Mouse (Mus musculus) T-cell, adult 2 months (primary cell): ENCODE results near the gene Emid1.
A peak's percentile ranks its signal among the peaks of the same experiment; 100 is the strongest.

ENCODE experiments used
- DNase-seq: peaks from one replicate; pipeline ENCODE4 v3.0.0; 2022; ENCODE audit warnings: low spot score

The Emid1 gene

DNA sequence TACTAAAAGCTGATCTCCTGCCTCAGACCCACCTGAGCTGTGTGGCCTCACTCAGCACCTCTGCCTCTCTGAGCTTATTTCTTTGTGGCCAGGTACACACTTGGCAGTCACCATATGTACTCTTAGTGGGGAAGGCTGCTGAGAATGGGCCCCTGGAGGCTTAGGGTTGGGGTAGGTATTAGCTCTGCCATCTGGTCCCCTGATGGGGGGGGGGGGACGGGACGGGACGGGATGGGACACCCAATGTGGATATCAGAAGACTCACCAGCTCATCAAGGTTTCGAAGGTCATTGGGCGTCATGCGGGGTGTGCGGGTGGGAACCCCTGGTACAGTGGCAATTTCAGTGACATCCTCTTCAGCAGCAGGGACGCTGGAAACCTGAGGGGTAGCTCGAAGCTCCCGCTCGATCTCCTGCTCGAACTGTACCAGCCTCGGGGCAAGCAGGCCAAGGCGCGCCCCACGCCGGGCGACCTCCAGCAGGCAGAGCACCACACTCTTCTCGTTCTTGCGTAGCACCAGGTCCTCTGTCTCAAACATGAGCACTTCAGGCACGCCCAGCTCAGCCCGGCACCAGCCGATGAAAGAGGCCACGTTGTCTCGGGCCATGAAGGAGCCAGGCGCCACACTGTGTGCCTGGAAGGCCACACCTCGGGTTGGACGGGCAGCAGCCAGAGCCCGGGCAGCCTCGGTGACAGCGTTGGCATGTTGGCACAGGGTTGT, 88.3 kb downstream of the Emid1 start:
- DNase-seq = no peak

DNA sequence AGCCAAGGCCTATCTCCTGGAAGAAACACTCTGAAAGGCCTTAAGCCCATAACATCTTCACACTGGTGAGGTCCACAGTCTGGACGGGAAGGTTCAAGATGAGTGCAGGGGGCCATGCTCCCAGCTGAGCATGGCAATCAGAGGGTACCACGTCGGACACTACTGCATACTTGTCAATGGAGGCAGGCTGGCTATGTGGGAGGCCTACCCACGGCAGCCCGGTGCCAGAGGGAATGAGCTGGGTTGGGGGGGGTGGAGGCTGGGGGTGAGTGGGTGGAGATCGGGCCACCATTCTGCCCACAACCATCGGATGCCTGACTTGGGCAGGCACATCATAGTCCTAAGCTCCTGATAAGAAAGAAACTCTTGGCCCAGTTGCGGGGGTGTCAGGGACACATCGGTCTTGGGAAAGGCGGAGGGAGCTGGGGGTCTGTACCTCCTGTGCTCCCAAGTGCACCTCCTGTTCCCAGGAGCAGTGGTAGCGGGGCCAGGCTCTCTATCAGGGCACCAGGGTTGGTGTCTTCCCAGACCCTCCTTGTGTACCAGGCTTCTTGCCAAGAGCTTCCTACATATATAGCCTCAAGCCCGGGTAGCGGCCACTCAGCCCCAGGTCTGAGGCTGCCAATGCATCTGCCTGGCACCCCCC, 89.1 kb downstream of the Emid1 start:
- no peak for DNase-seq

DNA sequence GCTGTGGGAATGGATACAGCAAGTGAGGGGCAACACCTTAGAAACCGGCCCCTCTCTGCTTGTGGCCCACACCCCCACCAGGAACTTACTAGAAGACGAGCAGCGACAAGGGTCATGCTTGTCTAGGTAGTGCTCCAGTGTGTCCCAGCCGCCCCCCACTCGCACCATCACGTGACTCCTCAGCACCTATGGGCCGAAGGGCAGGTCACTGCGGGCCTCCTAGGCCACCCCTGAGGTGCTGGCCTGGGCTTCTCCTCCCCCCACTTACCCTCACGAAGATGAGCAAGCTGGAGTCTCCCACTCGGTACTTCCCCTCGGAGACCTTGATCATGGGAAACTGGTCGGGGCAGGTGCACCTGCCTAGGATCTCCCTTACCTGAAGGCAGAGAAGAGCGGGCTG, 89.7 kb downstream of the Emid1 start:
- no peak for DNase-seq

DNA sequence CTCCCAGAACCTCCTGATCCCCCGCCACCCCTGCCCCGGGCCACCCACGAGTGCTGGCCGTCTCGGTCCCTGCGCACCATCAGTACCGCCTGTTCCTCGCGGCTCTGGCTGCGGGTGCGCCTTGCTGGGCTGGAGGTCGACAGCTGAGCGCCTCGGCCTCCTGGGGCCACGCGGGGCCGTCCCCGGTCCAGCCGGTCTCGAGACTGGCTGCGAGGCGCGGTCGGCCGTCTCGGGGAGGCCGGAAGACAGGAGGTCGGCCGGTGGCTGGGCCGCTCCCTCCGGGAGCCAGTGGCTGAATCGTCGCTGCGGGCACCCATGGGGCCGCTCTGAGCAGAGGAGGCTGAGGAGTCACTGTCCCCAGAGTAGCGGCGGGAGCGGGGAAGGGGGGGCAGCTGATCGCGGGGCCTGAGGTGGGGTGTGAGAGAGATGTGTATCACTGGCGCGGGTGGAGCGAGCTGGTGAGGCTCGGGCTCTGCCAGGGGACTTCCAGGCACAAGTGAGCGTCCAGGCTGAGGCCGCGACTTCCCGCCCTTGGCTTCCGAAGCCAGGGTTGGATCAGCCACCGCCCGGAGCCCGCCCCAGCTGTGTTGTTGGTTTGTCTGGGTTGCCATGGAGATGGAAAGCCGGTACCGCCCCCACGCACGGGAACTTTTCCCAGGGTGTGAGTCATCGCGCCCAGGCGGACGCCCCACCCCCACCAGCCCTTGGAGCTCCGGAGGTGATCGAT, 90.5 kb downstream of the Emid1 start:
- DNase-seq = peak; percentile 70

DNA sequence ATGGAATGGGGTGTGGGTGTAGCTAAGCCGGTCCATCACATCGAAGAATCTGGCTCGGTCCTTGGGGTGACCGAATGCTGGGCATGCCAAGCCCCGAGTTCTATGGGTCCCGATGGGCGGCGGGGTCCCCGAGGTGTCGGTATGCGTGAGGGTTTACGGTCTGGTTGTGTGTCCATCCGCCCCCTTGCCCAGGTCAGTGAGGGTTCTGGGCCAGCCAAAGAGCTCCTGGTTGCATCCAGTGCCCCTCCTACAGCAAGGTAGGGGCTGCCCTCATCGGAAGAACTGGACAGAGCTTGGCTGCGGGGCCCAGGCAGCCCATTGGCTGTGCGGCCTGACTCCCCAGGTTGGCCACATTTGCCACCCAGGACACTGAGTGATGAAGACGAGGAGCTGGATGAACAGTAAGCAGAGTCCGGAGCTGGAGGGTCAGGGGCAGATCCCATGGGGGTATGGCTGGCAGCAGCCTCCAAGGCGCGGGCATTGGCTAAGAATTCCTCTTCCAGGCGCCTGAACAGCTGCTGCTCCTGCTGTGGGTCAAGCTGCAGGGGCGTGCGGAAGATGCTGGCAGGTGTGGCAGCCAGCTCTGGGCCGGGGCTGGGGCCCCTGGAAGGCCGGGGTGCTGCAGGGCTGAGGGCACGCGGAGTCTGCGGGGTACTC, 91.2 kb downstream of the Emid1 start:
- DNase-seq = no peak

DNA sequence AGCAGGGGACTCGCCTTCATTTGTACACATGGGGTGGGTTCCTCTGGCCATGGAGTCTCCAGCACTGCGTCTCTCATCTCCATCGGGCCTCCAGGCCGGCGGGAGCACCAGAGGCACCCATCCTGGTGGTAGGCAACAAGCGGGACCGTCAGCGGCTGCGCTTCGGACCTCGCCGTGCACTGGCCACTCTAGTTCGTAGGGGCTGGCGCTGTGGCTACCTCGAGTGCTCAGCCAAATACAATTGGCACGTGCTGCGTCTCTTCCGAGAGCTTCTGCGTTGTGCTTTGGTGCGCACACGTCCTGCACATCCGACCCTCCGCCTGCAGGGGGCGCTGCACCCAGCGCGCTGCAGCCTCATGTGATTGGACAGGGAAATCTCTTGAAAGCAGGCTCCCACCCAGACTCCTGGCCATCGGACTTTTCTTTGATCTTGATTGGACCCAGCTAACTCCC, 92.3 kb downstream of the Emid1 start:
- peak; percentile 43 for DNase-seq

DNA sequence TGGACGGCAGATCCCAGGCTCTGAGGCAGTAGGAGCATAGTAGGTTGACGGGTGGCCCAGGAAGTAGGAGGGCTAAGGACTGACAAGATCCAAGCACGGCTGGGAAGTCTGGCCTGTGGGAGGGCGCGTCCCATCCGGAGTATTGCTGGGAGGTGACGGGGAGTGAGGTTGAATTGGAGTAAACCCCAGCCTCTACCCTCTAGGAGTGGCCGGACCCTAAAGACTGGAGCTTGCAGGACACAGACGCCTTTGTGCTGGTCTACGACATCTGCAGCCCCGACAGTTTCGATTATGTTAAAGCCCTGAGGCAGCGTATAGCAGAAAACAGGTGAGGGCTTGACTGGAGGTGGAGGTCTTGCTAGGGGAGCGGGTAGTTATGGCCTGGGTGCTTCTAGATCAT, 92.8 kb downstream of the Emid1 start:
- DNase-seq = no peak

DNA sequence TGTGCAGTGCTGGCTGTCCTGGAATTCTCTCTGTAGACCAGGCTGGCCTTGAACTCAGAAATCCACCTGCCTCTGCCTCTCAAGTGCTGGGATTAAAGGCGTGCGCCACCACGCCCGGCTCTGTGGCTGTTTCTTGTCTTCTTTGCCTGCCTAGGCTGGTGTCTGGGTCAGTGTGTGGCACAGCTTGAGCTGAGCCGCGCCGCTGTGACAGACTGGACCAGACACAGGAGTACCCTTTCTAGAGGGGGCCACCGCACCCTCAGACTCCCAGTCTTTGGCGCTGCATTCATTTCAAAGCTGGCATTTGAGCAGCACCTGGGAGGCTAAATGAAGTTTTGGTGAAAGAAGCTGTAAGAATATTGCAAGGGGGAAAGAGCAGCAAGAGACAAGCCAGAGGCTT, 93.3 kb downstream of the Emid1 start:
- no peak for DNase-seq

DNA sequence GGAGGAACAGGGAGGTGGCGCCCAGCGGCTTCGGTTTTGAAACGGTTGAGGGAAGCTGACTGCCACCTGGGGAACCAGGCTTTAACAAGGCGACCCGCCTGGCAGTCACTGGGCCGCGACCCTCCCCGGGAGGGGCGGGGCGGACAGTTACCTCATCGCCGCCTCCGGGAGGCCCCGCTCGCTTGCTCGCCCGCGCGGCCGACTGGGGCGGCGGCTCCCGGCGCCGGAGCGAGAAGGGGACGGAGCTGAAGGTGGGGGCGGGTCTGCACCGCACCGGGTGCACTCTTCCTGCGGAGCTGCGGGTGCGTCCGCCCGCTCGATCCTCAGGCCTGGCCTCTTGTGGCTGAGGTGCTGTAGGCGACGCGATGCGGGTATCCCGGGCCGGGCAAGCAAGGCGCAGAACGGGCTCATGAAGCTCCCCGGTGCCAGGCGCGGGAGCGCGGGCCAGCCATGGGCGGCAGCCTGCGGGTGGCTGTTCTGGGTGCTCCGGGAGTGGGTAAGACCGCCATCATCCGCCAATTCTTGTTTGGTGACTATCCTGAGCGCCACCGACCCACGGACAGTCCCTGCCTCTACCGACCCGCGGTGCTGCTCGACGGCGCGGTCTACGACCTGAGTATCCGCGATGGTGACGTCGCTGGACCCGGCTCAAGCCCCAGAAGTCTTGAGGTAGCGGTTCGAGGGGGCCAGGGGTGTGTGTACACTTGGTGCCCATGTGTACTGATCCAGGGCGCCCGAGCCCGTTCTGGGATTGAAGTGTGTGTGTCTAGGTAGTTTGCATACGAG, 94.0 kb downstream of the Emid1 start, which contains the start of gene Rasl10a:
Gene Rasl10a, plus strand, starts transcription at position 273 of the 786 bp plus-strand sequence.
- peak; percentile 31 for DNase-seq

DNA sequence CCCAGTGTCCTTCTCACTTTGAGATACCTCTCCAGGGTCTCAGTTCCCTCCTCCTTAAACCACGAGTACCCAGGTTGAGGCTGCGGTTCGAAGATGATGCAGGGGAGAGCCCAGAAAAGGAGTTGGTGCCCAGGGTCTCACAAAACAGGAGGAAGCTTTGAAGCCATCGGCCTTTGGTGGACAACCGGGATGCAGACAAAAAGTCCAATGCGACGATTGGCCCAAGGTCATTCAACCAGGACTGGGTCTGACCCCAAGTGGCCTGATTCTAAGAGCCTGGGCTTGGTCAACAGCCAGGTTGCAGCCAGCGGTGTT, 94.6 kb downstream of the Emid1 start:
- no peak for DNase-seq

DNA sequence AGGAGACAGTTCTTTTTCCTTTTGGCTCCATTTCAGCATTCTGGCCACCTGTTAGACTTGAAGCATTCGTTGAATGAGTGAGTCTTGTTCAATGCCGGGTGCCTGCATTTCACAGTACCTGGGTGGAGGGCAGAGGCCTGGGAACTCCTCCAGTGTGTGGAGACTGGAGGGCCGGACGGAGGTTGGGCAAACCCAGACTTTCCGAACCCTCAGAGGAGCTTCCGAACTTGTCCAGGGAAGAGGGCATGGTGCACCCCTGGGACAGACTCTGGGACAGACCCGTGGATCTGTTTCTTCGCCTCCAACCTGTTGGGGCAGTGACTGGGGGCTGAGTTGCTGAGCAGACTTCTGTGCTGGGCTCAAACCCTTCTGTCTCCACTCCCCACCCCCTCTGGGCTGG, 95.0 kb downstream of the Emid1 start:
- no peak for DNase-seq
